10 mouse cellular contexts compared by ENCODE assay signal in genomic region chr7:73523608-73524259, GRCm38 (mm10). TPM values are rescaled to one million over a fixed set of nuclear protein-coding genes. Genes with fewer than 3 reads are reported as not detected.
A peak's percentile ranks its signal among the peaks of the same experiment; 100 is the strongest.
DNase-seq lines count a peak whose midpoint lies in the region; ATAC-seq and TF ChIP-seq lines count a peak whose summit lies in the region.
"Had no signal": no experiment of that assay in that cellular context is flagged by ENCODE, and none has a peak within 500 bp of the region (broad histone marks: within the 10 kb centered on the region; RNA-seq: fewer than 3 reads in every experiment).

No protein-coding gene starts in this region.

- no peak overlapping the region for H3K4me3 ChIP-seq in forebrain, embryonic 13.5 days
- H3K4me3 ChIP-seq in forebrain, embryonic 10.5 days = no peak overlapping the region
- H3K4me3 ChIP-seq in intestine, embryonic 15.5 days (replicated peaks) = no peak overlapping the region
- H3K4me3 ChIP-seq in intestine, embryonic 16.5 days (ENCODE audit: low read length) = no peak overlapping the region
- H3K4me3 ChIP-seq in midbrain, embryonic 15.5 days = no peak overlapping the region
- no peak overlapping the region for H3K4me3 ChIP-seq in midbrain, embryonic 11.5 days (ENCODE audit: low read depth, low read length)
- H3K4me3 ChIP-seq in olfactory bulb, adult 2 months (ENCODE audit: insufficient read depth, low read depth, low read length) = no peak overlapping the region
- H3K4me3 ChIP-seq: limb, embryonic 12.5 days had no signal

- DNase-seq in forebrain, embryonic 10.5 days (ENCODE audit: extremely low spot score, low spot score) = no peak
- DNase-seq in midbrain, embryonic 11.5 days (ENCODE audit: low spot score, missing footprints) = no peak
- no peak for DNase-seq in testis, postnatal 14 days (ENCODE audit: low spot score)

- H3K27me3 ChIP-seq in forebrain, embryonic 13.5 days = no peaks in the 10 kb centered on the region
- no peaks in the 10 kb centered on the region for H3K27me3 ChIP-seq in forebrain, embryonic 10.5 days (ENCODE audit: poor library complexity, severe bottlenecking)
- no peaks in the 10 kb centered on the region for H3K27me3 ChIP-seq in intestine, embryonic 15.5 days (replicated peaks)
- H3K27me3 ChIP-seq in intestine, embryonic 16.5 days (replicated peaks; ENCODE audit: control insufficient read depth, insufficient read depth, low read length) = no peaks in the 10 kb centered on the region
- no peaks in the 10 kb centered on the region for H3K27me3 ChIP-seq in midbrain, embryonic 15.5 days (replicated peaks)
- H3K27me3 ChIP-seq in midbrain, embryonic 11.5 days (ENCODE audit: control insufficient read depth, insufficient read depth, low read length) = no peaks in the 10 kb centered on the region
- H3K27me3 ChIP-seq: limb, embryonic 12.5 days; Patski had no signal

- no peaks in the 10 kb centered on the region for H3K9me3 ChIP-seq in forebrain, embryonic 13.5 days (replicated peaks)
- no peaks in the 10 kb centered on the region for H3K9me3 ChIP-seq in forebrain, embryonic 10.5 days
- no peaks in the 10 kb centered on the region for H3K9me3 ChIP-seq in intestine, embryonic 15.5 days
- H3K9me3 ChIP-seq in intestine, embryonic 16.5 days (ENCODE audit: control insufficient read depth, low read length) = no peaks in the 10 kb centered on the region
- no peaks in the 10 kb centered on the region for H3K9me3 ChIP-seq in midbrain, embryonic 15.5 days
- no peaks in the 10 kb centered on the region for H3K9me3 ChIP-seq in midbrain, embryonic 11.5 days (ENCODE audit: control insufficient read depth, low read length)
- H3K9me3 ChIP-seq: limb, embryonic 12.5 days had no signal

- H3K27ac ChIP-seq in forebrain, embryonic 13.5 days = peak overlapping the region; percentile 15
- no peak overlapping the region for H3K27ac ChIP-seq in forebrain, embryonic 10.5 days
- no peak overlapping the region for H3K27ac ChIP-seq in intestine, embryonic 15.5 days
- no peak overlapping the region for H3K27ac ChIP-seq in intestine, embryonic 16.5 days (ENCODE audit: low read length)
- peak overlapping the region; percentile 46 for H3K27ac ChIP-seq in midbrain, embryonic 15.5 days
- no peak overlapping the region for H3K27ac ChIP-seq in midbrain, embryonic 11.5 days (ENCODE audit: low read depth, low read length)
- peak overlapping the region; percentile 62; the same call in 1 of the 2 replicates for H3K27ac ChIP-seq in olfactory bulb, adult 2 months (ENCODE audit: insufficient read depth, low read depth, low read length)

- no peak for TF ChIP-seq POLR2A in olfactory bulb, adult 2 months (IDR thresholded peaks at IDR 0.05; ENCODE audit: insufficient read depth, low read depth, low read length)

- peaks cover 19% of the 10 kb centered on the region for H3K36me3 ChIP-seq in forebrain, embryonic 13.5 days (ENCODE audit: poor library complexity, severe bottlenecking)
- H3K36me3 ChIP-seq in forebrain, embryonic 10.5 days (replicated peaks) = peaks cover 63% of the 10 kb centered on the region
- peaks cover 14% of the 10 kb centered on the region for H3K36me3 ChIP-seq in intestine, embryonic 15.5 days
- H3K36me3 ChIP-seq in intestine, embryonic 16.5 days (ENCODE audit: control insufficient read depth, insufficient read depth, low read length) = peaks cover 9% of the 10 kb centered on the region
- H3K36me3 ChIP-seq in midbrain, embryonic 15.5 days (replicated peaks) = peaks cover 6% of the 10 kb centered on the region; the same call in 1 of the 2 replicates
- peaks cover 7% of the 10 kb centered on the region for H3K36me3 ChIP-seq in midbrain, embryonic 11.5 days (ENCODE audit: control insufficient read depth, insufficient read depth, low read length)

- peaks cover 20% of the 10 kb centered on the region for H3K4me1 ChIP-seq in forebrain, embryonic 13.5 days
- H3K4me1 ChIP-seq in forebrain, embryonic 10.5 days = peaks cover 13% of the 10 kb centered on the region
- H3K4me1 ChIP-seq in intestine, embryonic 15.5 days (replicated peaks) = peaks cover 12% of the 10 kb centered on the region
- H3K4me1 ChIP-seq in intestine, embryonic 16.5 days (ENCODE audit: control insufficient read depth, insufficient read depth, low read length) = peaks cover 11% of the 10 kb centered on the region; the same call in 1 of the 2 replicates
- H3K4me1 ChIP-seq in midbrain, embryonic 15.5 days = peaks cover 16% of the 10 kb centered on the region
- peaks cover 6% of the 10 kb centered on the region; the same call in 1 of the 2 replicates for H3K4me1 ChIP-seq in midbrain, embryonic 11.5 days (ENCODE audit: control insufficient read depth, insufficient read depth, low read length)
- no peaks in the 10 kb centered on the region for H3K4me1 ChIP-seq in olfactory bulb, adult 2 months (ENCODE audit: control insufficient read depth, insufficient read depth, low read length)

- H3K9ac ChIP-seq in forebrain, embryonic 13.5 days = no peak overlapping the region
- no peak overlapping the region for H3K9ac ChIP-seq in intestine, embryonic 15.5 days
- H3K9ac ChIP-seq in intestine, embryonic 16.5 days (ENCODE audit: low read depth, low read length) = no peak overlapping the region
- H3K9ac ChIP-seq in midbrain, embryonic 15.5 days = no peak overlapping the region
- H3K9ac ChIP-seq in midbrain, embryonic 11.5 days (ENCODE audit: low read length) = no peak overlapping the region
- H3K9ac ChIP-seq: limb, embryonic 12.5 days had no signal

- WGBS in forebrain, embryonic 13.5 days = 73% methylated on average over 1 of the region's 1 CpGs
- WGBS in forebrain, embryonic 10.5 days = 95% methylated on average over 1 of the region's 1 CpGs
- WGBS in intestine, embryonic 15.5 days = 76% methylated on average over 1 of the region's 1 CpGs
- WGBS in intestine, embryonic 16.5 days = 61% methylated on average over 1 of the region's 1 CpGs
- 80% methylated on average over 1 of the region's 1 CpGs for WGBS in midbrain, embryonic 15.5 days
- 86% methylated on average over 1 of the region's 1 CpGs for WGBS in midbrain, embryonic 11.5 days
- 11% methylated on average over 1 of the region's 1 CpGs for WGBS in olfactory bulb, adult 2 months

- ATAC-seq in forebrain, embryonic 13.5 days = no peak
- ATAC-seq in intestine, embryonic 15.5 days = 0 out of 2 replicates have a peak, but pooled peaks have one; percentile 13
- no peak for ATAC-seq in intestine, embryonic 16.5 days
- ATAC-seq in midbrain, embryonic 15.5 days (replicated peaks) = no peak
- no peak for ATAC-seq in midbrain, embryonic 11.5 days (ENCODE audit: low FRiP score)
- ATAC-seq: Patski had no signal

- no peak for TF ChIP-seq CTCF in olfactory bulb, adult 2 months (IDR thresholded peaks at IDR 0.05; ENCODE audit: insufficient read depth, low read depth, low read length)

- no peak overlapping the region for H3K4me2 ChIP-seq in forebrain, embryonic 13.5 days
- H3K4me2 ChIP-seq in intestine, embryonic 15.5 days (replicated peaks) = no peak overlapping the region
- H3K4me2 ChIP-seq in intestine, embryonic 16.5 days (ENCODE audit: low read depth, low read length) = no peak overlapping the region
- no peak overlapping the region for H3K4me2 ChIP-seq in midbrain, embryonic 15.5 days
- no peak overlapping the region for H3K4me2 ChIP-seq in midbrain, embryonic 11.5 days
- H3K4me2 ChIP-seq: limb, embryonic 12.5 days had no signal

RNA-seq across cellular contexts. Expression of gene Chd2, which starts 17.9 kb away (rescaled TPM):
- 62.8 TPM in 2 replicates for polyA plus RNA-seq in forebrain, embryonic 13.5 days (2015; fragmentation: Nextera tagmentation; extraction: Ambion mirVana)
- 45.1 and 45.7 TPM in 2 replicates for polyA plus RNA-seq in forebrain, embryonic 10.5 days (2016; fragmentation: Nextera tagmentation; extraction: Ambion mirVana)
- polyA plus RNA-seq in intestine, embryonic 15.5 days (2015; fragmentation: Nextera tagmentation; extraction: Ambion mirVana) = 39.3 and 46.0 TPM in 2 replicates
- polyA plus RNA-seq in intestine, embryonic 16.5 days (2015; fragmentation: Nextera tagmentation; extraction: Ambion mirVana) = 40.1 and 41.1 TPM in 2 replicates
- polyA plus RNA-seq in midbrain, embryonic 15.5 days (2015; fragmentation: Nextera tagmentation; extraction: Ambion mirVana) = 48.6 and 52.4 TPM in 2 replicates
- polyA plus RNA-seq in midbrain, embryonic 11.5 days (2014; fragmentation: Nextera tagmentation; extraction: Ambion mirVana) = 41.7 and 42.6 TPM in 2 replicates
- 211 and 544 TPM in 2 replicates for polyA plus RNA-seq in olfactory bulb, adult 2 months (2012; ENCODE audit: insufficient read depth, insufficient read length, low replicate concordance, missing spikeins)

Comparison
In these comparisons a context has a peak if more than half of its experiments do, and no peak if none do; other contexts are left out.
1. H3K27ac ChIP-seq: peak in forebrain, embryonic 13.5 days (single experiment), midbrain, embryonic 15.5 days (single experiment) and olfactory bulb, adult 2 months (single experiment); none in forebrain, embryonic 10.5 days (single experiment), intestine, embryonic 15.5 days (single experiment), intestine, embryonic 16.5 days (single experiment) and midbrain, embryonic 11.5 days (single experiment).